Mouse (Mus musculus) lung, postnatal 0 days (tissue): ENCODE data around the gene Fgfr3.

Experiments used
- CTCF ChIP-seq: IDR thresholded peaks from 2 replicates; pipeline ENCODE4 v1.5.1; 2016; ENCODE audit warnings: antibody characterized with exemption, mild to moderate bottlenecking
- EP300 ChIP-seq: IDR thresholded peaks from 2 replicates; pipeline ENCODE4 v1.6.1; 2016; ENCODE audit warnings: antibody characterized with exemption, mild to moderate bottlenecking, control low read depth

- TF ChIP-seq CTCF (no peak), EP300 (no peak)
These were observed 21.5 kb upstream of the Fgfr3 start for GRCm38 (mm10) chr5:33700010-33700409.
